Mouse (Mus musculus) CH12.LX (cell line): Measurements from ENCODE around the gene Heatr5a. TPM values are rescaled to one million over a fixed set of nuclear protein-coding genes. Genes with fewer than 3 reads are reported as not detected.
A peak's percentile ranks its signal among the peaks of the same experiment; 100 is the strongest.

Source experiments
- DNase-seq: peaks from one replicate; pipeline ENCODE4 v3.0.0-alpha.2; 2013; ENCODE audit errors: extremely low read depth
- H3K27ac ChIP-seq: 2 replicates; pipeline ENCODE4 v1.5.1; 2012; ENCODE audit warnings: low read depth, mild to moderate bottlenecking, control low read depth, moderate library complexity; ENCODE audit not compliant: insufficient read depth
- H3K27me3 ChIP-seq: replicated peaks from 2 replicates; pipeline ENCODE3; 2012; ENCODE audit warnings: inconsistent platforms
- H3K36me3 ChIP-seq, 2 experiments: replicated peaks in 1 of 2; 2 replicates each; pipeline versions ENCODE3 to v1.6.1; 2012; ENCODE audit warnings: inconsistent platforms in 1 of 2, low read length in 1 of 2, mild to moderate bottlenecking in 1 of 2, mixed read lengths in 1 of 2, moderate library complexity in 1 of 2; ENCODE audit not compliant: control insufficient read depth in 1 of 2, insufficient read depth in 1 of 2
- H3K4me1 ChIP-seq, 2 experiments: 2 replicates each; pipeline ENCODE4 v1.6.1; 2012; ENCODE audit warnings: inconsistent platforms in 1 of 2, moderate library complexity in 1 of 2; ENCODE audit not compliant: insufficient read depth in 2 of 2, control insufficient read depth in 1 of 2
- H3K4me2 ChIP-seq: 2 replicates; pipeline ENCODE4 v1.6.1; 2012; ENCODE audit warnings: low read depth, mild to moderate bottlenecking, control low read depth; ENCODE audit not compliant: poor library complexity, insufficient read depth, severe bottlenecking
- H3K4me3 ChIP-seq, 3 experiments: fragments of 150-350 bp in 1 of 3; sonication (generic) in 1 of 3; replicated peaks in 1 of 3; 2 replicates each; pipeline versions ENCODE3 to v1.5.1; 2011 to 2012; ENCODE audit warnings: low read depth in 2 of 3, low read length in 2 of 3, mild to moderate bottlenecking in 2 of 3, moderate library complexity in 2 of 3, control low read depth in 1 of 3, improper control_type of control experiment in 1 of 3, inconsistent platforms in 1 of 3, mixed read lengths in 1 of 3; ENCODE audit not compliant: poor library complexity in 1 of 3
- H3K79me2 ChIP-seq: replicated peaks from 2 replicates; pipeline ENCODE4 v1.6.1; 2012; ENCODE audit warnings: mild to moderate bottlenecking, moderate library complexity; ENCODE audit not compliant: control insufficient read depth, poor library complexity, insufficient read depth, severe bottlenecking; ENCODE audit errors: extremely low read depth
- H3K9ac ChIP-seq: 2 replicates; pipeline ENCODE4 v1.6.1; 2012; ENCODE audit warnings: low read depth, mild to moderate bottlenecking, control low read depth, moderate library complexity; ENCODE audit not compliant: insufficient read depth
- H3K9me3 ChIP-seq: replicated peaks from 2 replicates; pipeline ENCODE3; 2012; ENCODE audit warnings: low read length, inconsistent platforms, mixed read lengths
- BHLHE40 ChIP-seq: IDR thresholded peaks from 2 replicates; pipeline ENCODE4 v1.6.1; 2011; ENCODE audit warnings: mild to moderate bottlenecking, low read depth, low read length, improper control_type of control experiment
- CHD1 ChIP-seq: IDR thresholded peaks from 2 replicates; pipeline ENCODE4 v1.6.1; 2012; ENCODE audit warnings: low read depth, low read length, improper control_type of control experiment, inconsistent platforms
- CHD2 ChIP-seq: IDR thresholded peaks from 2 replicates; pipeline ENCODE4 v1.6.1; 2011; ENCODE audit warnings: low read length, improper control_type of control experiment
- CTCF ChIP-seq, 2 experiments: IDR thresholded peaks in 1 of 2; conservative IDR thresholded peaks in 1 of 2; 2 replicates each; pipeline ENCODE4 v1.5.1; 2011 to 2012; ENCODE audit warnings: low read depth in 2 of 2, low read length in 2 of 2, improper control_type of control experiment in 1 of 2, inconsistent platforms in 1 of 2, mild to moderate bottlenecking in 1 of 2, moderate library complexity in 1 of 2
- GABPA ChIP-seq: IDR thresholded peaks from 2 replicates; pipeline ENCODE4 v1.6.1; 2012; ENCODE audit warnings: low read depth, low read length, improper control_type of control experiment, inconsistent platforms; ENCODE audit not compliant: insufficient replicate concordance
- MAZ ChIP-seq: IDR thresholded peaks from 2 replicates; pipeline ENCODE4 v1.6.1; 2012; ENCODE audit warnings: low read depth, mild to moderate bottlenecking, inconsistent platforms, low read length, improper control_type of control experiment, moderate library complexity
- MXI1 ChIP-seq: IDR thresholded peaks from 2 replicates; pipeline ENCODE4 v1.6.1; 2011; ENCODE audit warnings: mild to moderate bottlenecking, low read depth, low read length, improper control_type of control experiment
- MYC ChIP-seq: IDR thresholded peaks from 2 replicates; pipeline ENCODE4 v1.6.1; 2011; ENCODE audit warnings: low read depth, mild to moderate bottlenecking, improper control_type of control experiment, low read length
- PAX5 ChIP-seq: IDR thresholded peaks from 2 replicates; pipeline ENCODE4 v1.6.1; 2012; ENCODE audit warnings: low read length, inconsistent platforms, mixed read lengths
- POLR2A ChIP-seq: IDR thresholded peaks from 2 replicates; pipeline ENCODE4 v1.6.1; 2011; ENCODE audit warnings: low read depth, mild to moderate bottlenecking, improper control_type of control experiment, low read length
- POLR2AphosphoS2 ChIP-seq: IDR thresholded peaks from 2 replicates; pipeline ENCODE4 v1.6.1; 2011; ENCODE audit warnings: low read depth, low read length, improper control_type of control experiment
- SIN3A ChIP-seq: IDR thresholded peaks from 2 replicates; pipeline ENCODE4 v1.6.1; 2012; ENCODE audit warnings: low read length, improper control_type of control experiment, inconsistent platforms
- TBP ChIP-seq: conservative IDR thresholded peaks from 2 replicates; pipeline ENCODE4 v1.6.1; 2011; ENCODE audit warnings: low read depth, low read length, improper control_type of control experiment
- USF1 ChIP-seq: IDR thresholded peaks from 2 replicates; pipeline ENCODE4 v1.6.1; 2014; ENCODE audit warnings: low read depth, mild to moderate bottlenecking, inconsistent platforms, low read length, improper control_type of control experiment
- USF2 ChIP-seq: conservative IDR thresholded peaks from 2 replicates; pipeline ENCODE4 v1.6.1; 2011; ENCODE audit warnings: low read depth, low read length, improper control_type of control experiment
- dilution Hi-C: fragments of 300-500 bp; cut with MboI; formaldehyde crosslinking; loops from 2 replicates; pipeline ENCODE4 v1.14.3; 2020; ENCODE audit warnings: low sequenced_read_pairs; ENCODE audit not compliant: extremely low pct_unique_long_range_greater_than_20kb, extremely low pct_ligation_motif_present
- in situ Hi-C: fragments of 300-500 bp; cut with MboI; formaldehyde crosslinking; loops from 3 replicates; pipeline ENCODE4 v1.14.3; 2019; ENCODE audit warnings: low sequenced_read_pairs, low pct_ligation_motif_present, low pct_unique_long_range_greater_than_20kb, mixed read lengths
- polyA plus RNA-seq: library from polyadenylated mRNA; unstranded; fragments of >175 nt; gene quantifications from 2 replicates; pipeline ENCODE4 v1.2.1, GENCODE M21; 2012; ENCODE audit warnings: low read depth; ENCODE audit not compliant: insufficient read length
- total RNA-seq, 2 experiments: library from RNA; depleted of rRNA; stranded (reverse); fragments of 300-350 nt in 1 of 2; fragments of >200 nt in 1 of 2; gene quantifications; 2 replicates each; pipeline ENCODE4 v1.2.3; 2012 to 2014

Heatr5a gene
- total and polyA plus RNA-seq, 3 experiments, result 5.4 to 7.3 (median 6.4) TPM

- peaks cover 29% of the 10 kb centered on the region for H3K79me2 ChIP-seq
- in situ Hi-C loops (no loop called here), dilution Hi-C loops (no loop called here)
- H3K27me3 ChIP-seq, result no peaks in the 10 kb centered on the region
- peaks cover 3 to 14% of the 10 kb centered on the region in 2 experiments for H3K36me3 ChIP-seq
- no peak overlapping the region for H3K9ac ChIP-seq
- H3K4me3 ChIP-seq, result no peak overlapping the region
- H3K4me2 ChIP-seq, result no peak overlapping the region; the same call in 1 of the 2 replicates
- no peak for DNase-seq
- TF ChIP-seq CHD1 (no peak), USF1 (no peak), MAZ (no peak), MXI1 (no peak)
- no peaks in the 10 kb centered on the region for H3K9me3 ChIP-seq
- no peak overlapping the region for H3K27ac ChIP-seq
- H3K4me1 ChIP-seq, result peaks cover 11 to 32% of the 10 kb centered on the region in 2 experiments
These were observed 139.8 kb downstream of the Heatr5a start for GRCm38 (mm10) chr12:51831296-51831695.

DNA sequence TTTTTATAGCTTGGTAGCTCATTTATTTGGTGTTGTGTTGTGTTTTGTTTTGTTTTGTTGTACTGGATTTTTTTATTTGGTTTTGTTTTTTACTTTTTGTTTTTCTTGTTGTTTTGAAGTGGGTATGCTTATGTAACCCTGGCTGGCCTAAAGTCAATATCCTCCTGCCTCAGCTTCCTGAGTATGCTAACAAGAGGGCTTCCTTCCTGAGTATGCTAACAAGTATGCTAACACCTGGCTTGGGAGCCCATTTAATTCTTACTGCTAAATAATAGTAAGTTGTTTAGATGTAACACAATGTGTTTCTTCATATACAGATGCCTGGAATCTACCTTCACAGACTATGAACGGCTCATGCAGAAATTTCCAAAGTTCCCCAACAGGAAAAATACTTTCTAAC, 140.4 kb downstream of the Heatr5a start:
- no peak for DNase-seq
- Histone ChIP-seq H3K9ac (peak overlapping the region; percentile 89), H3K9me3 (no peaks in the 10 kb centered on the region), H3K79me2 (peaks cover 33% of the 10 kb centered on the region), H3K36me3 (peaks cover 3 to 18% of the 10 kb centered on the region in 2 experiments), H3K27me3 (no peaks in the 10 kb centered on the region), H3K27ac (no peak overlapping the region), H3K4me2 (peak overlapping the region; percentile 91), H3K4me1 (peaks cover 11 to 32% of the 10 kb centered on the region in 2 experiments), H3K4me3 (peak overlapping the region; percentile 73 to 88 (median 73))
- dilution Hi-C loops, result no loop called here
- in situ Hi-C loops, result no loop called here
- no peak for TF ChIP-seq USF2
- no peak for TF ChIP-seq USF1
- TF ChIP-seq CTCF (conservative IDR thresholded peaks at IDR 0.05 in 1 of 2, IDR thresholded peaks at IDR 0.05 in 1 of 2; ENCODE audit: low read depth in 2 of 2, low read length in 2 of 2), result no peak
- no peak for TF ChIP-seq CHD2
- TF ChIP-seq POLR2AphosphoS2, result no peak
- no peak for TF ChIP-seq MAZ
- TF ChIP-seq POLR2A, result no peak

- peak overlapping the region; percentile 89 for H3K9ac ChIP-seq
- peaks cover 11 to 32% of the 10 kb centered on the region in 2 experiments for H3K4me1 ChIP-seq
- H3K79me2 ChIP-seq, result peaks cover 37% of the 10 kb centered on the region
- H3K27ac ChIP-seq, result peak overlapping the region; percentile 77
- peaks cover 5 to 22% of the 10 kb centered on the region in 2 experiments for H3K36me3 ChIP-seq
- no peaks in the 10 kb centered on the region for H3K9me3 ChIP-seq
- no peaks in the 10 kb centered on the region for H3K27me3 ChIP-seq
- TF ChIP-seq SIN3A (no peak), BHLHE40 (no peak), TBP (0 out of 2 replicates have a peak, but pooled peaks have one; percentile 55), POLR2AphosphoS2 (no peak), PAX5 (no peak), MYC (0 out of 2 replicates have a peak, but pooled peaks have one; percentile 8), GABPA (no peak)
- dilution Hi-C loops (no loop called here), in situ Hi-C loops (no loop called here)
- peak overlapping the region; percentile 73 to 88 (median 73) for H3K4me3 ChIP-seq
- peak overlapping the region; percentile 91 for H3K4me2 ChIP-seq
- peak; percentile 49 for DNase-seq
These were observed 141.1 kb downstream of the Heatr5a start for GRCm38 (mm10) chr12:51830077-51830402.
